7 mouse cellular contexts compared by ENCODE assay signal in the genomic region with DNA sequence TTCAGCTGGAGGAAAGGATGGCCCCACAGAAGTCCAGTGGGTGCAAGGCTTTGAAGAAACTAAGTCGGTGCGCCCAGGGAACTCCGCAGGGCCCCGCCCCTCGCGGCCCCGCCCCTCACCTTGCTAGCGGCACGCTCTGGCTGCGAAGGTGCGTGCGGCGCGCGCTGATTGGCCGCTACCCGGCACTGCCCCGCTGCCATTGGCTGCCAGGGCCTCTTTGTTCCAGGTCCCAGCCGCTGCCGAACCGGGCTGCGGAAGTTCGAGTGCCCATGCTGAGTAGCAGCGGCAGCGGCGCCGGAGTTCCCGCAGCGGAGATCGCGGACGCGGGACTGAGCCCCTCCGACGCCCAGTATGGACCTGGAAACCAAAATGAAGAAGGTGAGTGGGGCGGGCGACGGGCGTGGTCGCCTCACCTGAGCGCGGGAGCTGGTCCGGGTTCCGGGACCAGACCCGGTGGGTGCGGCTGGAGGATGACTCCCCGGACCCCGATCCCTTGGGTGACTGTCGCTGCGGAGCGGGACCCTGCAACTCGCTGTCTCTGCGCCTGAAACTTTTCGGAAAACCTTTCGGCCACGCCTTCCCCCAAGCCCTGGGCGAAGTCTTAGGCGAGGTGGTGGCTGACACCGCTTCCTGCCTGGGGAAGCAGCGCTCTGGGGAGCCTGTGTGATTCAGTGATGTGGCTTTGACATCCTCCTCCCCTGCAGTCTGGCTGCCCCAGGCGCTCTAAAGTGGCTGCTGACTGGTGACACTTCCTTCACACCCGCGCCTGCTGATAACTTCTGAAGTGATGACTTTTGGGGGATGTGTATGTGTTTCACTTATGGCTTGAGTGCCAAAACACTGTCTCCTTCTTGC. TPM values are rescaled to one million over a fixed set of nuclear protein-coding genes. Genes with fewer than 3 reads are reported as not detected.
A peak's percentile ranks its signal among the peaks of the same experiment; 100 is the strongest.
DNase-seq lines count a peak whose midpoint lies in the region; ATAC-seq lines count a peak whose summit lies in the region.

A gene (plus strand): TSS at position 214 of the 855 bp plus-strand sequence.

- H3K27ac ChIP-seq in embryonic facial prominence, embryonic 14.5 days (replicated peaks; ENCODE audit: low read depth, low read length) = peak within 1 kb of the TSS; percentile 52
- H3K27ac ChIP-seq in heart, embryonic 10.5 days = peak within 1 kb of the TSS; percentile 89
- H3K27ac ChIP-seq in kidney, embryonic 14.5 days (ENCODE audit: low read depth, low read length) = peak within 1 kb of the TSS; percentile 65
- H3K27ac ChIP-seq in limb, embryonic 15.5 days = peak within 1 kb of the TSS; percentile 59
- 0 out of 2 replicates have a peak within 1 kb of the TSS, but pooled peaks have one; percentile 6 for H3K27ac ChIP-seq in midbrain, embryonic 16.5 days (ENCODE audit: low read length)

- no peaks in the 10 kb centered on the region for H3K9me3 ChIP-seq in embryonic facial prominence, embryonic 14.5 days (ENCODE audit: control insufficient read depth, low read length)
- H3K9me3 ChIP-seq in heart, embryonic 10.5 days = no peaks in the 10 kb centered on the region
- no peaks in the 10 kb centered on the region for H3K9me3 ChIP-seq in kidney, embryonic 14.5 days (ENCODE audit: control insufficient read depth, low read length)
- no peaks in the 10 kb centered on the region for H3K9me3 ChIP-seq in limb, embryonic 15.5 days
- no peaks in the 10 kb centered on the region for H3K9me3 ChIP-seq in midbrain, embryonic 16.5 days (replicated peaks; ENCODE audit: control insufficient read depth, low read length, poor library complexity, severe bottlenecking)

- no peaks in the 10 kb centered on the region for H3K36me3 ChIP-seq in embryonic facial prominence, embryonic 14.5 days (ENCODE audit: control insufficient read depth, insufficient read depth, low read length)
- H3K36me3 ChIP-seq in heart, embryonic 10.5 days = no peaks in the 10 kb centered on the region
- no peaks in the 10 kb centered on the region for H3K36me3 ChIP-seq in kidney, embryonic 14.5 days (ENCODE audit: control insufficient read depth, insufficient read depth, low read length)
- no peaks in the 10 kb centered on the region for H3K36me3 ChIP-seq in limb, embryonic 15.5 days
- no peaks in the 10 kb centered on the region for H3K36me3 ChIP-seq in midbrain, embryonic 16.5 days (ENCODE audit: control insufficient read depth, insufficient read depth, low read length)

- peak; percentile 98 for ATAC-seq in embryonic facial prominence, embryonic 14.5 days (ENCODE audit: low read depth)
- peak; percentile 95 for ATAC-seq in kidney, embryonic 14.5 days (ENCODE audit: low FRiP score, low TSS enrichment)
- ATAC-seq in limb, embryonic 15.5 days (ENCODE audit: insufficient number of reproducible peaks, low FRiP score, low TSS enrichment, low read depth) = peak; percentile 79
- ATAC-seq in midbrain, embryonic 16.5 days = peak; percentile 98

- peaks cover 7% of the 10 kb centered on the region; the same call in 1 of the 2 replicates for H3K4me1 ChIP-seq in embryonic facial prominence, embryonic 14.5 days (ENCODE audit: control insufficient read depth, insufficient read depth, low read length)
- peaks cover 11% of the 10 kb centered on the region; the same call in 1 of the 2 replicates for H3K4me1 ChIP-seq in heart, embryonic 10.5 days
- peaks cover 16% of the 10 kb centered on the region; the same call in 1 of the 2 replicates for H3K4me1 ChIP-seq in kidney, embryonic 14.5 days (ENCODE audit: control insufficient read depth, insufficient read depth, low read length)
- peaks cover 9% of the 10 kb centered on the region; the same call in 1 of the 2 replicates for H3K4me1 ChIP-seq in limb, embryonic 15.5 days
- H3K4me1 ChIP-seq in midbrain, embryonic 16.5 days (ENCODE audit: control insufficient read depth, insufficient read depth, low read length) = peaks cover 2% of the 10 kb centered on the region

- no peaks in the 10 kb centered on the region for H3K27me3 ChIP-seq in embryonic facial prominence, embryonic 14.5 days (replicated peaks; ENCODE audit: control insufficient read depth, insufficient read depth, low read length)
- peaks cover 85% of the 10 kb centered on the region for H3K27me3 ChIP-seq in heart, embryonic 10.5 days (ENCODE audit: insufficient read depth, poor library complexity, severe bottlenecking)
- no peaks in the 10 kb centered on the region for H3K27me3 ChIP-seq in kidney, embryonic 14.5 days (ENCODE audit: control insufficient read depth, insufficient read depth, low read length)
- H3K27me3 ChIP-seq in limb, embryonic 15.5 days = no peaks in the 10 kb centered on the region
- H3K27me3 ChIP-seq in midbrain, embryonic 16.5 days (ENCODE audit: control insufficient read depth, insufficient read depth, low read depth, low read length) = no peaks in the 10 kb centered on the region

- WGBS in embryonic facial prominence, embryonic 14.5 days = under 1% methylated on average over 50 of the region's 63 CpGs
- under 1% methylated on average over 63 of the region's 63 CpGs for WGBS in heart, embryonic 10.5 days
- WGBS in kidney, embryonic 14.5 days = under 1% methylated on average over 58 of the region's 63 CpGs
- WGBS in limb, embryonic 15.5 days = under 1% methylated on average over 62 of the region's 63 CpGs
- under 1% methylated on average over 62 of the region's 63 CpGs for WGBS in midbrain, embryonic 16.5 days

- peak; percentile 30 to 32 for DNase-seq in adrenal gland, postnatal 4 days (ENCODE audit: low spot score in 2 of 2)
- peak; percentile 91 for DNase-seq in embryonic facial prominence, embryonic 14.5 days (ENCODE audit: low spot score)
- peak; percentile 94 for DNase-seq in heart, embryonic 10.5 days (ENCODE audit: low spot score)
- DNase-seq in spleen, postnatal 10 days (ENCODE audit: low spot score in 2 of 2) = peak; percentile 59 to 80

- H3K4me3 ChIP-seq in embryonic facial prominence, embryonic 14.5 days (ENCODE audit: low read depth, low read length) = peak within 1 kb of the TSS; percentile 83
- peak within 1 kb of the TSS; percentile 78 for H3K4me3 ChIP-seq in heart, embryonic 10.5 days
- peak within 1 kb of the TSS; percentile 83 for H3K4me3 ChIP-seq in kidney, embryonic 14.5 days (ENCODE audit: low read length)
- H3K4me3 ChIP-seq in limb, embryonic 15.5 days = peak within 1 kb of the TSS; percentile 82
- H3K4me3 ChIP-seq in midbrain, embryonic 16.5 days (ENCODE audit: low read depth, low read length) = peak within 1 kb of the TSS; percentile 69

- peak within 1 kb of the TSS; percentile 83 for H3K9ac ChIP-seq in embryonic facial prominence, embryonic 14.5 days (ENCODE audit: low read depth, low read length)
- H3K9ac ChIP-seq in kidney, embryonic 14.5 days (ENCODE audit: low read depth, low read length) = peak within 1 kb of the TSS; percentile 92
- peak within 1 kb of the TSS; percentile 70 for H3K9ac ChIP-seq in limb, embryonic 15.5 days
- peak within 1 kb of the TSS; percentile 69 for H3K9ac ChIP-seq in midbrain, embryonic 16.5 days (ENCODE audit: low read depth, low read length)

- H3K4me2 ChIP-seq in embryonic facial prominence, embryonic 14.5 days (ENCODE audit: low read depth, low read length) = peak within 1 kb of the TSS; percentile 94
- H3K4me2 ChIP-seq in kidney, embryonic 14.5 days (replicated peaks; ENCODE audit: low read depth, low read length) = peak within 1 kb of the TSS; percentile 89
- H3K4me2 ChIP-seq in limb, embryonic 15.5 days = peak within 1 kb of the TSS; percentile 90
- peak within 1 kb of the TSS; percentile 95 for H3K4me2 ChIP-seq in midbrain, embryonic 16.5 days (ENCODE audit: low read length)

RNA-seq across cellular contexts. Expression of the gene that starts here (rescaled TPM):
- 10 to 100 TPM; 12.2 to 22.7 TPM for total RNA-seq in adrenal gland, postnatal 4 days (2021)
- 36.0 and 48.0 TPM in 2 replicates for polyA plus RNA-seq in embryonic facial prominence, embryonic 14.5 days (2014; fragmentation: Nextera tagmentation; extraction: Ambion mirVana)
- 12.3 and 38.0 TPM in 2 replicates for polyA plus RNA-seq in heart, embryonic 10.5 days (2016; fragmentation: Nextera tagmentation; extraction: Ambion mirVana)
- polyA plus RNA-seq in kidney, embryonic 14.5 days (2014; fragmentation: Nextera tagmentation; extraction: Ambion mirVana) = 91.3 and 92.2 TPM in 2 replicates
- polyA plus RNA-seq in limb, embryonic 15.5 days (2015; fragmentation: Nextera tagmentation; extraction: Ambion mirVana) = 49.5 and 54.2 TPM in 2 replicates
- polyA plus RNA-seq in midbrain, embryonic 16.5 days (2015; fragmentation: Nextera tagmentation; extraction: Ambion mirVana) = 26.7 and 28.1 TPM in 2 replicates

Comparison
In these comparisons a context has a peak if more than half of its experiments do, and no peak if none do; other contexts are left out.
1. Peak in every context shown above with its lines: DNase-seq, ATAC-seq, H3K4me3 ChIP-seq and H3K27ac ChIP-seq.
2. DNase-seq: peak in every context shown above with its lines; median percentile 94 in heart, embryonic 10.5 days; 91 in embryonic facial prominence, embryonic 14.5 days; 70 in spleen, postnatal 10 days; 31 in adrenal gland, postnatal 4 days.
3. H3K27ac ChIP-seq: peak in every context shown above with its lines; median percentile 89 in heart, embryonic 10.5 days; 65 in kidney, embryonic 14.5 days; 59 in limb, embryonic 15.5 days; 52 in embryonic facial prominence, embryonic 14.5 days; 6 in midbrain, embryonic 16.5 days.